Mouse (Mus musculus): ENCODE measurements around the gene 1700018B08Rik.

Gene 1700018B08Rik

GRCm38 (mm10) chr8:121511751-121512150, 32.4 kb downstream of the 1700018B08Rik start:
- no peak for DNase-seq (ENCODE audit: low spot score in 2 of 2)

GRCm38 (mm10) chr8:121497621-121498020, 46.5 kb downstream of the 1700018B08Rik start:
- no peak for DNase-seq (ENCODE audit: low spot score in 2 of 2)

- DNase-seq (ENCODE audit: low spot score in 2 of 2), result no peak
These were observed 52.5 kb downstream of the 1700018B08Rik start for GRCm38 (mm10) chr8:121491633-121492032.

- DNase-seq (ENCODE audit: low spot score in 2 of 2), result no peak
These were observed 59.9 kb downstream of the 1700018B08Rik start for GRCm38 (mm10) chr8:121484072-121484782.
